Mouse (Mus musculus): ENCODE results near the gene Adra1b. TPM values are rescaled to one million over a fixed set of nuclear protein-coding genes. Genes with fewer than 3 reads are reported as not detected.

Adra1b gene
- total and polyA plus RNA-seq, 3 experiments: 0.11 TPM; not detected in 2

GRCm38 (mm10) chr11:43840491-43840890 lies 60.5 kb downstream of the Adra1b start:
- no peaks in the 10 kb centered on the region for H3K27me3 ChIP-seq (ENCODE audit: insufficient read depth, low read length)
- H3K36me3 ChIP-seq (replicated peaks): no peaks in the 10 kb centered on the region
- ATAC-seq (ENCODE audit: extremely low read depth, insufficient number of reproducible peaks, low FRiP score, poor library complexity, severe bottlenecking): no peak
- H3K9me3 ChIP-seq (replicated peaks): no peaks in the 10 kb centered on the region
- no peaks in the 10 kb centered on the region for H3K4me1 ChIP-seq (ENCODE audit: insufficient read depth, low read depth, low read length)
- TF ChIP-seq CTCF (IDR thresholded peaks at IDR 0.05; ENCODE audit: low read depth, low read length): no peak
- no peak for TF ChIP-seq TAL1 (conservative IDR thresholded peaks at IDR 0.05; ENCODE audit: low read depth, low read length)
- no peak overlapping the region for H3K4me3 ChIP-seq (ENCODE audit: low read depth, low read length)
- no peak for DNase-seq (ENCODE audit: low spot score)

GRCm38 (mm10) chr11:43835880-43836740 lies 64.9 kb downstream of the Adra1b start:
- Histone ChIP-seq H3K4me1 (ENCODE audit: insufficient read depth, low read depth, low read length) (no peaks in the 10 kb centered on the region), H3K4me3 (ENCODE audit: low read depth, low read length) (no peak overlapping the region), H3K36me3 (replicated peaks) (no peaks in the 10 kb centered on the region), H3K9me3 (replicated peaks) (no peaks in the 10 kb centered on the region), H3K27me3 (ENCODE audit: insufficient read depth, low read length) (no peaks in the 10 kb centered on the region)
- ATAC-seq (ENCODE audit: extremely low read depth, insufficient number of reproducible peaks, low FRiP score, poor library complexity, severe bottlenecking): no peak
- TF ChIP-seq TAL1 (conservative IDR thresholded peaks at IDR 0.05; ENCODE audit: low read depth, low read length) (no peak), GATA1 (IDR thresholded peaks at IDR 0.05; ENCODE audit: borderline replicate concordance, low read length) (no peak), CTCF (IDR thresholded peaks at IDR 0.05; ENCODE audit: low read depth, low read length) (no peak), GATA2 (IDR thresholded peaks at IDR 0.05; ENCODE audit: borderline replicate concordance, low read depth, low read length) (no peak), POLR2AphosphoS5 (IDR thresholded peaks at IDR 0.05; ENCODE audit: insufficient replicate concordance, low read depth, low read length) (no peak)
- DNase-seq (ENCODE audit: low spot score): no peak

- ATAC-seq (ENCODE audit: extremely low read depth, insufficient number of reproducible peaks, low FRiP score, poor library complexity, severe bottlenecking) (no peak), DNase-seq (ENCODE audit: low spot score) (no peak)
- Histone ChIP-seq H3K4me3 (ENCODE audit: low read depth, low read length) (no peak overlapping the region), H3K36me3 (replicated peaks) (no peaks in the 10 kb centered on the region), H3K4me1 (ENCODE audit: insufficient read depth, low read depth, low read length) (no peaks in the 10 kb centered on the region), H3K9me3 (replicated peaks) (no peaks in the 10 kb centered on the region), H3K27me3 (ENCODE audit: insufficient read depth, low read length) (no peaks in the 10 kb centered on the region)
- TF ChIP-seq GATA2 (IDR thresholded peaks at IDR 0.05; ENCODE audit: borderline replicate concordance, low read depth, low read length): no peak
Observed at GRCm38 (mm10) chr11:43835456-43835855, 65.6 kb downstream of the Adra1b start.

- H3K9me3 ChIP-seq (replicated peaks): no peaks in the 10 kb centered on the region
- no peak for DNase-seq (ENCODE audit: low spot score)
- H3K27me3 ChIP-seq (ENCODE audit: insufficient read depth, low read length): no peaks in the 10 kb centered on the region
- TF ChIP-seq GATA1 (IDR thresholded peaks at IDR 0.05; ENCODE audit: borderline replicate concordance, low read length) (no peak), CTCF (IDR thresholded peaks at IDR 0.05; ENCODE audit: low read depth, low read length) (no peak), TAL1 (conservative IDR thresholded peaks at IDR 0.05; ENCODE audit: low read depth, low read length) (no peak), POLR2AphosphoS5 (IDR thresholded peaks at IDR 0.05; ENCODE audit: insufficient replicate concordance, low read depth, low read length) (no peak), GATA2 (IDR thresholded peaks at IDR 0.05; ENCODE audit: borderline replicate concordance, low read depth, low read length) (no peak)
- H3K4me1 ChIP-seq (ENCODE audit: insufficient read depth, low read depth, low read length): no peaks in the 10 kb centered on the region
- H3K4me3 ChIP-seq (ENCODE audit: low read depth, low read length): no peak overlapping the region
- no peaks in the 10 kb centered on the region for H3K36me3 ChIP-seq (replicated peaks)
- no peak for ATAC-seq (ENCODE audit: extremely low read depth, insufficient number of reproducible peaks, low FRiP score, poor library complexity, severe bottlenecking)
Observed at GRCm38 (mm10) chr11:43834531-43834930, 66.5 kb downstream of the Adra1b start.

- ATAC-seq (ENCODE audit: extremely low read depth, insufficient number of reproducible peaks, low FRiP score, poor library complexity, severe bottlenecking) (no peak), DNase-seq (ENCODE audit: low spot score) (no peak)
- Histone ChIP-seq H3K36me3 (replicated peaks) (no peaks in the 10 kb centered on the region), H3K27me3 (ENCODE audit: insufficient read depth, low read length) (0 out of 2 replicates have a peak, but pooled peaks cover 3% of the 10 kb centered on the region), H3K4me1 (ENCODE audit: insufficient read depth, low read depth, low read length) (no peaks in the 10 kb centered on the region), H3K4me3 (ENCODE audit: low read depth, low read length) (no peak overlapping the region), H3K9me3 (replicated peaks) (no peaks in the 10 kb centered on the region)
- TF ChIP-seq GATA1 (IDR thresholded peaks at IDR 0.05; ENCODE audit: borderline replicate concordance, low read length) (no peak), TAL1 (conservative IDR thresholded peaks at IDR 0.05; ENCODE audit: low read depth, low read length) (no peak), POLR2AphosphoS5 (IDR thresholded peaks at IDR 0.05; ENCODE audit: insufficient replicate concordance, low read depth, low read length) (no peak), GATA2 (IDR thresholded peaks at IDR 0.05; ENCODE audit: borderline replicate concordance, low read depth, low read length) (no peak), CTCF (IDR thresholded peaks at IDR 0.05; ENCODE audit: low read depth, low read length) (no peak)
Observed at GRCm38 (mm10) chr11:43831530-43831929, 69.5 kb downstream of the Adra1b start.

- Histone ChIP-seq H3K4me1 (ENCODE audit: insufficient read depth, low read depth, low read length) (no peaks in the 10 kb centered on the region), H3K36me3 (replicated peaks) (no peaks in the 10 kb centered on the region), H3K4me3 (ENCODE audit: low read depth, low read length) (no peak overlapping the region), H3K27me3 (ENCODE audit: insufficient read depth, low read length) (0 out of 2 replicates have a peak, but pooled peaks cover 3% of the 10 kb centered on the region), H3K9me3 (replicated peaks) (no peaks in the 10 kb centered on the region)
- no peak for DNase-seq (ENCODE audit: low spot score)
- TF ChIP-seq TAL1 (conservative IDR thresholded peaks at IDR 0.05; ENCODE audit: low read depth, low read length) (no peak), GATA2 (IDR thresholded peaks at IDR 0.05; ENCODE audit: borderline replicate concordance, low read depth, low read length) (no peak), CTCF (IDR thresholded peaks at IDR 0.05; ENCODE audit: low read depth, low read length) (no peak), POLR2AphosphoS5 (IDR thresholded peaks at IDR 0.05; ENCODE audit: insufficient replicate concordance, low read depth, low read length) (no peak), GATA1 (IDR thresholded peaks at IDR 0.05; ENCODE audit: borderline replicate concordance, low read length) (no peak)
- no peak for ATAC-seq (ENCODE audit: extremely low read depth, insufficient number of reproducible peaks, low FRiP score, poor library complexity, severe bottlenecking)
Observed at GRCm38 (mm10) chr11:43826769-43827168, 74.2 kb downstream of the Adra1b start.
